Mouse (Mus musculus) liver, postnatal 0 days (tissue): ENCODE results near the gene Thegl. TPM values are rescaled to one million over a fixed set of nuclear protein-coding genes. Genes with fewer than 3 reads are reported as not detected.

Experiments used
- ATAC-seq: fragments of 200-750 bp; cut with Nextera tagmentation; 2 replicates; pipeline ENCODE4 v1.8.0; 2017; ENCODE audit warnings: mild to moderate bottlenecking, moderate library complexity
- DNase-seq: peaks from one replicate; pipeline ENCODE4 v3.0.0-alpha.2; 2016
- H3K27ac ChIP-seq: fragments of 300-500 bp; sonication (generic); 2 replicates; pipeline ENCODE4 v1.5.1; 2014; ENCODE audit warnings: antibody characterized with exemption, moderate library complexity, mild to moderate bottlenecking, low read depth
- H3K27me3 ChIP-seq: fragments of 300-500 bp; sonication (generic); 2 replicates; pipeline ENCODE4 v1.6.1; 2014; ENCODE audit warnings: low read length, control low read depth, mixed read lengths; ENCODE audit not compliant: insufficient read depth
- H3K36me3 ChIP-seq: fragments of 300-500 bp; sonication (generic); replicated peaks from 2 replicates; pipeline ENCODE4 v1.6.1; 2014; ENCODE audit warnings: mild to moderate bottlenecking, control low read depth, low read length, moderate library complexity, mixed read lengths; ENCODE audit not compliant: insufficient read depth
- H3K4me1 ChIP-seq: fragments of 300-500 bp; sonication (generic); 2 replicates; pipeline ENCODE4 v1.6.1; 2014; ENCODE audit warnings: antibody characterized with exemption, mild to moderate bottlenecking, control low read depth; ENCODE audit not compliant: insufficient read depth
- H3K4me2 ChIP-seq: fragments of 300-500 bp; sonication (generic); 2 replicates; pipeline ENCODE4 v1.6.1; 2014; ENCODE audit warnings: low read depth, mild to moderate bottlenecking, low read length, moderate library complexity, mixed read lengths
- H3K4me3 ChIP-seq: fragments of 300-500 bp; sonication (generic); 2 replicates; pipeline ENCODE4 v1.5.1; 2014; ENCODE audit warnings: low read depth, low read length
- H3K9ac ChIP-seq: fragments of 300-500 bp; sonication (generic); replicated peaks from 2 replicates; pipeline ENCODE4 v1.6.1; 2014; ENCODE audit warnings: mild to moderate bottlenecking, moderate library complexity
- H3K9me3 ChIP-seq: fragments of 300-500 bp; sonication (generic); 2 replicates; pipeline ENCODE4 v1.6.1; 2016; ENCODE audit warnings: mild to moderate bottlenecking, control low read depth, low read length, mixed read lengths
- CTCF ChIP-seq: sonication (generic); IDR thresholded peaks from 2 replicates; pipeline ENCODE4 v1.5.1; 2016; ENCODE audit warnings: antibody characterized with exemption, low read depth
- EP300 ChIP-seq: IDR thresholded peaks from 2 replicates; pipeline ENCODE4 v1.6.1; 2016; ENCODE audit warnings: antibody characterized with exemption, low read depth, mild to moderate bottlenecking
- WGBS: fragments of 180-500 bp; shearing (Covaris S2); extraction: QIAGEN DNeasy Blood & Tissue Kit; methylation state at CpG from one replicate; pipeline ENCODE4 v1.1.7; 2014; ENCODE audit not compliant: insufficient replicate concordance; 5-methylcytosine and 5-hydroxymethylcytosine counted together
- polyA plus RNA-seq: library from polyadenylated mRNA; unstranded; fragments of >200 nt; fragmentation: Nextera tagmentation; extraction: Ambion mirVana; gene quantifications from 2 replicates; pipeline ENCODE4 v1.2.1, GENCODE M21; 2015

Gene Thegl
- polyA plus RNA-seq, 1 experiment from 2014 or later, result 0.19 TPM

DNA sequence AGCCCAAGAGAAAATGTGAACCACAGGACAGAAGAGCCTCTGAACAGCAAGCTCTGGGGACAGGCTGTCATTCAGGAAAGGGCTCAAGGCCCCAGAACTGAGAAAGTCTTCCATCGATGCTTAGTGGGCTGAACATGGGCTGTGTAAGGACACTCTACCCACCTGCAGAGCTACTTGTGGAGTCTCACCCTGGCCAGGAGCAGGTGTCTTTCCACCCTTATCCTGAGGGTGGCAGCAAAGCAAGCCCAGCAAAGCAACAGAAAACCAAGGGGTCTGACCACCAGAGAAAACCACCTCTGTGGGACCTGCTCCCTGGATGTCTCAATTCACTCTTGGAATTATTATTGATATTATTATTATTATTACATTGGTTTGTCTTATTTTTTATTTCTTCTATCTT lies 73.5 kb downstream of the Thegl start:
- H3K27ac ChIP-seq, result no peak overlapping the region
- no peaks in the 10 kb centered on the region for H3K27me3 ChIP-seq
- H3K9me3 ChIP-seq, result no peaks in the 10 kb centered on the region
- H3K4me3 ChIP-seq, result no peak overlapping the region
- H3K4me1 ChIP-seq, result peaks cover 11% of the 10 kb centered on the region
- no peak overlapping the region for H3K4me2 ChIP-seq
- H3K36me3 ChIP-seq, result 0 out of 2 replicates have a peak, but pooled peaks cover 2% of the 10 kb centered on the region
- TF ChIP-seq EP300 (no peak), CTCF (peak; percentile 86)
- 33% methylated on average over 1 of the region's 1 CpGs for WGBS
- no peak overlapping the region for H3K9ac ChIP-seq
- ATAC-seq (no peak), DNase-seq (peak; percentile 70)

DNA sequence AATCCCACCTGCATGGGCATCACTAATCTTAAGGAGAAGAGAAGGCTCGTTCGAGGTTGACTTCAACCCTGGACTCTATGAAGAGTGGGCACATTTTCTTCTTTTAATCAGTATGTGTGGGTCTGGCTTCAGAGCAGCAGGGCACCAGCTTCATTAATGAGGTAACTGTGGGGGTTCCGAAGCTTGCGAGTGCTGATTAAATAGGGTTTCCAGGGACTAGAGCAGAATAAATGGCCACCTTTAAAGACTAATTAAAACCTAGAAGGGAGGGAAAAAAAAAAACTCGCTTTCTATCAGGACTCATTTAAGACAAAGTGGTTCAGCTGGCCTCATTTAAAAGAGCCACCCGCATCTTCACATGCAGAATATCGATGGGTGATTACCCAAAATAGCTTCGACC lies 74.1 kb downstream of the Thegl start:
- H3K9ac ChIP-seq, result no peak overlapping the region
- TF ChIP-seq CTCF, result no peak
- TF ChIP-seq EP300, result no peak
- H3K9me3 ChIP-seq, result no peaks in the 10 kb centered on the region
- DNase-seq (no peak), ATAC-seq (no peak)
- no peaks in the 10 kb centered on the region for H3K27me3 ChIP-seq
- H3K4me3 ChIP-seq, result no peak overlapping the region
- H3K27ac ChIP-seq, result no peak overlapping the region
- no peak overlapping the region for H3K4me2 ChIP-seq
- H3K4me1 ChIP-seq, result peaks cover 12% of the 10 kb centered on the region
- 0 out of 2 replicates have a peak, but pooled peaks cover 2% of the 10 kb centered on the region for H3K36me3 ChIP-seq
- 83% methylated on average over 8 of the region's 8 CpGs for WGBS

DNA sequence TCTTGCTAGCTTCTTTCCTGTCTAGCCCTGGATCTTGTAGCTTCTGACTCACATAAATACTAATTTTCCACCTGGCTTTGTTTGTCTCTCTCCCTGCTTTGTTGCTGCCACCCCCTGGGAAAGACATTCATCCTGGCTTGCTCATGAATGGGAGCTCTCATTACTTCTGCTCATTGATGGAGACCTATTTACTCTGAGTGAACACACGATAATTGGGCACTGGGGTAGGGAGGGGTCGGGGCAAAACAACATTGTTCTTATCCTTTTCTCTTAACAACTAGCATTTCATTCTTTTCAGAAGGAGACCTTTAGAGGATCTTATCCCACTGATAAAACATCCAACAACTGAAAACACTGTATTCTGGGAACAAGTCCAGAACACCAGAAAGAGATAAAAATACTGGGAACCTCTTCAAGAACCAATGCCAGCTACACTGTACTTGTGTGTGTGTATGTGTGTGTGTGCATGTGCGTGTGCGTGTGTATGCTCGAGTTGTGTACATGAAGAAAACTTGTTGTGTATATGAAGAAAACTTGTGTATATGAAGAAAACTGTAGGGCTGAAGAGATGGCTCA lies 74.8 kb downstream of the Thegl start:
- DNase-seq, result no peak
- Histone ChIP-seq H3K27ac (no peak overlapping the region), H3K9me3 (no peaks in the 10 kb centered on the region), H3K4me2 (no peak overlapping the region), H3K4me1 (peaks cover 19% of the 10 kb centered on the region), H3K4me3 (no peak overlapping the region), H3K36me3 (0 out of 2 replicates have a peak, but pooled peaks cover 2% of the 10 kb centered on the region), H3K9ac (no peak overlapping the region), H3K27me3 (no peaks in the 10 kb centered on the region)
- TF ChIP-seq EP300 (no peak), CTCF (no peak)
- WGBS, result 63% methylated on average over 5 of the region's 5 CpGs
- ATAC-seq, result no peak

DNA sequence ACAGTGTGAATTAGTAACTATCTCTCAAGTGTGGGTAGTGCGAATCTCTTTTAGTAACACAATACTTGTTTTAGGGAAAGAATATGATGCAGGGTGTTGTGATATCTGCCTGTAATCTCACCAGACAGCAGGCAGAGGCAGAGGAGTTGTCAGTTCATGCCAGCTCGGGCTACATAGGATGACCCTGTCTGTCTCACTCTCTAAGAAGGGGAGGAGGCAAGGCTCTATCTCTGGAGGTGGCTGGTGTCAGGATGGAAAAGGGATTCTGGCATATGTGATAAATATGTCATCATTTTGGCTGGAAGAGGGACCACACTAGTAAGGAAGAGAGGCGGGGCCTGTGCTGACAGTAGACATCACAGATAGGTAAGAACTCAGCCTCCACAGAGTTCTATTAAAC lies 76.1 kb downstream of the Thegl start:
- DNase-seq (no peak), ATAC-seq (peak; percentile 46)
- Histone ChIP-seq H3K27ac (no peak overlapping the region), H3K4me1 (peaks cover 23% of the 10 kb centered on the region), H3K9ac (no peak overlapping the region), H3K4me2 (no peak overlapping the region), H3K36me3 (0 out of 2 replicates have a peak, but pooled peaks cover 2% of the 10 kb centered on the region), H3K9me3 (no peaks in the 10 kb centered on the region), H3K4me3 (no peak overlapping the region), H3K27me3 (no peaks in the 10 kb centered on the region)
- no peak for TF ChIP-seq CTCF
- peak; percentile 49; the same call in 1 of the 2 replicates for TF ChIP-seq EP300
- WGBS, result 59% methylated on average over 3 of the region's 3 CpGs

DNA sequence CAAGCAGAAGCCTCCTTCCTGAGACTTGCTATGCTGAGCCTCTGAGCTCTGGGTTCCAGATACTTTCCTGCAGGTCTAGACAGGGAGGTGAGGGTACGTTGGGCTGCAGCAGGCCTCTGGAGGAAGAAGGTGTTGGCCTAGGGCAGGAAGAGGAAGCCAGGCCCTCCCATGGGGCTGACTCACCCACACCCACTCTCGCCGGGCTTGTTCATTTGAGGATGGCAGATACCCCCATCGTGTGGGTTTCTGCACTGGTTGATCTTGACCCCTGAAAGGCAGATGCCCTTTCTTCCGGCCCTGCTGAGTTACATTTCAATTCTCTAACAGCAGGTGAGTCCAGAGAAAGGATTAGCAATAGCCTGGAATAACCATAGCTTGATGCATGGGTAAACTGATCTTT lies 76.7 kb downstream of the Thegl start:
- DNase-seq (peak; percentile 30), ATAC-seq (no peak)
- Histone ChIP-seq H3K4me2 (0 out of 2 replicates have a peak overlapping the region, but pooled peaks have one; percentile 95), H3K9ac (no peak overlapping the region), H3K4me3 (no peak overlapping the region), H3K4me1 (peaks cover 24% of the 10 kb centered on the region), H3K27me3 (no peaks in the 10 kb centered on the region), H3K36me3 (0 out of 2 replicates have a peak, but pooled peaks cover 2% of the 10 kb centered on the region), H3K9me3 (no peaks in the 10 kb centered on the region), H3K27ac (no peak overlapping the region)
- 33% methylated on average over 5 of the region's 5 CpGs for WGBS
- TF ChIP-seq EP300 (no peak), CTCF (no peak)

DNA sequence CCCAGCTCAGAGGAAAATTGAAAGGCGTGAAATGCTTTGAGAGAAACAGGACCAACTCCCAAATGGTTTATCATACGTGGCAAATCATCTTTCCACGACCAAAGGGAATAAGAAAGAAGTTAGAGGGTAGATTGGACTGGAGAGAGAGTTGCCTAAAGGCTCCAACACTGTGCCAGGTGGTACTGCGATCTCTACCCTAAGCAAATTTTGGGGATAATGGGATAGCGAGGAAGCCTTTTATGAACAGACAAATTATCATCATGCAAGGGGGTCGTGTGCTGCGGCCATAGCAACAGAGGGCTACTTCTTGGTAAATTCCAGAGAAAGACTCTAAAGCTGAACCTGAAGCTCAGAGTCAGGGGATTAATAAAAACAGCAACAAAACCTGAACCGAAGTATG lies 78.1 kb downstream of the Thegl start:
- no peak for ATAC-seq
- 0 out of 2 replicates have a peak overlapping the region, but pooled peaks have one; percentile 16 for H3K27ac ChIP-seq
- 53% methylated on average over 8 of the region's 8 CpGs for WGBS
- H3K4me1 ChIP-seq, result peaks cover 31% of the 10 kb centered on the region
- TF ChIP-seq CTCF, result no peak
- no peak for TF ChIP-seq EP300
- H3K27me3 ChIP-seq, result no peaks in the 10 kb centered on the region
- peak overlapping the region; percentile 95 for H3K4me2 ChIP-seq
- peak overlapping the region; percentile 77 for H3K4me3 ChIP-seq
- H3K36me3 ChIP-seq, result no peaks in the 10 kb centered on the region
- peak overlapping the region; percentile 46 for H3K9ac ChIP-seq
- H3K9me3 ChIP-seq, result no peaks in the 10 kb centered on the region
- no peak for DNase-seq
